Mouse (Mus musculus): ENCODE results near the gene Ippk.
A peak's percentile ranks its signal among the peaks of the same experiment; 100 is the strongest.

Ippk gene

DNA sequence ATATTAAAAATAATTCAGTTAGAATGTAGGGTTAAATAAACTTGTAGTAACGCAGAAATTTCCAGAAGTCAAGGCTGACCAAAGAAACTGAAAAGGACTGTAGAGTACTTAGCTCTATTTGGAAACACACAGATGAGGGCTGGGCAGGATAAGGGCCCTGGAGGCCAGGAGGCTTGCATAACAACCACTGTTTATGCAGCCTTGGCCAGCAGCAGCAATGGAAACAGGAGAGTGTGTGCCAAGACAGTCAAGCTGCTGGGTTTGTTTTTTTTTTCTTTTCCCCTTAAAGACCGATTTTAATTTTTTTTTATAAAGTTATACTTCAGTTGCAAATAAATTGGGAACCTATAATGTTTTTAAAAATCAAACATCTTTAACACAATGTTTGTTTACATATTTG lies 59.0 kb downstream of the Ippk start:
- ATAC-seq (ENCODE audit: low TSS enrichment) = peak; percentile 85

DNA sequence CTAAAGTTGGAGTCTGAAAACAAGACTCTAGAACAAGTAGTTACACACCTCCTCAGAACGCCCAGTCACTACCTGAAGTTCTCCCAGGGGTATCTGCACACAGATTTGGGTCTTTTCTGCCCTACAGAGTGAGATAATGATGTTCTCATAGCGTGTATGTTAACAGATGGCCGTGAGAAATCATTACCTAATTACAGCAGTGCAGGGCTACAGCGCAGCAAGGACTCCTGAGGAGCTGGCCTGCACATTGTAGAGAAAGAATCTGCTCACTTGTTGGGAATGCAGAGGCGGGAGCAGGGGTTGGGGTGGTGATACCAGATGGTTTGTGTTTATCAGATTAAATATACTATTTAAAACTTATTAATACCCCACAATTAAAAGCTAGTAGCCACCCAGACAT lies 59.5 kb downstream of the Ippk start:
- ATAC-seq (ENCODE audit: low TSS enrichment) = peak; percentile 49; the same call in 1 of the 2 replicates

DNA sequence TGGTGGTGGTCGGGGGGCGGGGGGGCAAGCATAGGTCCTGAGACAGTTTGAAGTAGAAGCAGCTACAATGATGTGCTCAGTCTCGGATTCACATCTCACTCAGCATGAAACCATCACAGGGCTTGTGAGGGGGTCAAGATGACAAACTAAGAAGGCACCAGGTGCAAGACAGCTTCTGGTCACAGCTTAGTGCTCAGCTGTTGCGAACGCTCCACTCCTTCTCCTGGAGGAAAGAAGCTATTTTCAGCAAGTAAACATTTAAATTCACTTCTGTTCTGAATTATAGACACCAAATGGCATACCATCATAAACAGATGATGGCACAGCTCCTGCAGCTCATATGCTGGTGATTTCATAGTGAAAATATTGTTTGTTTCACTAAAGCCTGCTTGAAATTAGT lies 64.3 kb downstream of the Ippk start:
- peak; percentile 47; the same call in 1 of the 2 replicates for ATAC-seq (ENCODE audit: low TSS enrichment)

DNA sequence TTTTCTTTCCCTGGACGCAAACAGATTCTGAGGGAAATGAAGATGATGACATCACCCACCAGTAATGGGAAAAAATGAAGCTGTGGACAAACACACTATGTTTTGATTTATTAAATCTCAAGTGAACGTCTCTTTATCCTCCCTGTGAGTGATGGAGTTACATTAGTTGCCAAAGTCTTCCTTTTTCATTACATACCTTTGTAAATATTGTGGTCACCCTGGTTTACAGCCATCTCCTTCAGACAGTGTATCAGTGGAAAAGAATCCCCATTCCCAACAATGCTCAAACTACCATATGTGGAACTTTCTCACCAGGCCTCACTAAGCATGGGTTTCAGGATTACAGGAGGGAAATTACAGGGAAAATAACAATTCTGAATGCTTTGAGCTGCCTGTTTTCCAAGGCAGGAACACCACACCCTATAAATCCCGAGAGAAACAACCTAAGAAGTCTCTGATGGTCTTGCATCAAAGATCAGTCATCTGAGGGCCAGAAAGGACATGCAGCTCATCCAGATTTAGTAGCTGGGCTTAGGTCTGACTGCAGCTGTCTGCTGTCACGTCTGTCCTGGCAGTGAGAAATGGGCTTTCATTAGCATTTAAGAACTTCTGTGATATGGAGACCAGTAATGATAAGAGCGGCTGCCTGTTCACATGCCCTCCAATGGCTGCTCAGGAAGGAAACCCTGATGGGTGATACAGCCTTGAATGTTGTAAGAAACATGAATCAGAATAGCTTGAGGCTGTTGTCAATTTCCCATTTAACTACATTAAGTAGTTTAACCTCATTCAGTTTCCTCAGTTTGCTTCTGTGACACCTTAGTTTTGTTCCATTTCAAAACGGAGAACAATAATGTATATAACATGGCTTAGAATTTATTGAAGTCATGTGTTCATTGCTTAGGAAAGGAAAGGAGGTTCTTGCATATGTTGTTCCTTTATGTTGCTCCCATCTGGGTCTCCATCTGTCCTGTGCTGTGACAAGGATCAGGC lies 71.6 kb downstream of the Ippk start, which contains the start of gene Tes3-ps:
Tes3-ps (plus strand) TSS at position 943 of the 993 bp plus-strand sequence.
- no peak for ATAC-seq (ENCODE audit: low TSS enrichment)

DNA sequence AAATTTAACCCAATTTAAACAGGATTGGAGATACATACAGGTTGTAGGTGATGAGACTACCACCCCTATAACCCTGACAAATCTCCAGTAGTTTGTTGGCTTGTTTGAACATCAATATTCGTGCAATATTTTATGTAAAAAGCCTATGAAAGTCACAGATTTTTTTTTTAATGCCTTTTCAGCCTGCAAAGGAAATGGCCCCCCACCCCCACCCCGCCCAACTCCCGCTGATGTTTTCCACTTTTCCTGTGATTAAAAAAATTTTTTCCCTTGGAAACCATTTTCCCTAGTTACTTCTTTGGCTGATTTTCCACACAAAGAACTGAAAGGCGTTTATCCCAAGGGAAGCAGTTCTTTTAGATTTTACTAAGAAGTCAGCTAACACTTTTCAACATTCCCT lies 83.5 kb downstream of the Ippk start, which contains the start of gene Ecm2:
Ecm2 (plus strand) TSS at position 301 of the 400 bp plus-strand sequence.
- no peak for ATAC-seq (ENCODE audit: low TSS enrichment)

DNA sequence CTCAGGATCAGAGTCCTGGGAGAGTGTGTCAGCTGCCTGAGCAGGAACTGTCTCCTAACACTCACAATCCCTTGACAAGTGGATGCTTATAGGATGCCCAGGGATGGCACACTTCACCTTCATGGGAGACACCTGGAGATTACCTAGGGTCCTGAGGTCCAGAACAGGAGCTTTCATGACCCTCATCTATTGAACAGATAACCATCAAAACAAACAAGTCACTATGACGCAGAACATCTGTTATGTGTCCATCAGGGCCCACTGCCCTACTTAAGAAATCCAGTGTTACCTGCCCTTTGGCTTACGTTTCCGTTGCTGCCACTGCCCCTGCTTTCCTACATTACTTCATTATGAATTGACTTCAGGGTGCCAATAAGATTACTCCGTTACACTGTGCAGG lies 84.7 kb downstream of the Ippk start:
- ATAC-seq (ENCODE audit: low TSS enrichment) = no peak

DNA sequence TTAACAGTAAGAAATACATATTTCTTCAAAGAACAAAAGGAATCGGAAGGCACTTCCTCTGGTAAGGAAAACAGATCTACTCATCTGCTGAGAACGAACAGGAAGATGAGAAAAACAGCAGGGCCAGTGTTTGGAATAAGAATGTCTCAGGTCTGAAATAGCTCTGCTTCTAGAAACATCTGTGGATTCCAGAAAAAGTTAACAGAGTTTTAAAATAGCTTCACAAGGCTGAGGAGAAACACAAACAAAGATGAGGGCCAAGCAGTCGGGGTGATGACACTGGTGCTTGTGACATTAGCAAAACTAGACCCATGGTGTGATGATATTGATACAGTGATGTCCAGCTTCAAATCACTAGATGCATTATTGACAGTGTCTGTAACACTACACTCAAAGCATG lies 86.1 kb downstream of the Ippk start:
- ATAC-seq (ENCODE audit: low TSS enrichment) = no peak
